Mouse (Mus musculus) testis, adult 2 months (tissue): ENCODE results near the gene Ssc5d.

Experiments
- CTCF ChIP-seq: fragments of 200-500 bp; IDR thresholded peaks from 2 replicates; pipeline ENCODE4 v1.5.1; 2012; ENCODE audit warnings: low read depth, mild to moderate bottlenecking, inconsistent platforms, low read length, moderate library complexity; ENCODE audit not compliant: control insufficient read depth, insufficient read depth, insufficient replicate concordance
- POLR2A ChIP-seq: fragments of 200-500 bp; IDR thresholded peaks from 2 replicates; pipeline ENCODE4 v1.6.1; 2012; ENCODE audit warnings: low read depth, mild to moderate bottlenecking, inconsistent platforms, low read length, moderate library complexity; ENCODE audit not compliant: control insufficient read depth

GRCm38 (mm10) chr7:4972321-4973047 lies 46.9 kb downstream of the Ssc5d start:
- no peak for TF ChIP-seq CTCF
- no peak for TF ChIP-seq POLR2A
